Mouse (Mus musculus): ENCODE measurements around the gene Tmem256. TPM values are rescaled to one million over a fixed set of nuclear protein-coding genes. Genes with fewer than 3 reads are reported as not detected.

The Tmem256 gene
- polyA plus RNA-seq, 1 experiment, result 460 TPM

DNA sequence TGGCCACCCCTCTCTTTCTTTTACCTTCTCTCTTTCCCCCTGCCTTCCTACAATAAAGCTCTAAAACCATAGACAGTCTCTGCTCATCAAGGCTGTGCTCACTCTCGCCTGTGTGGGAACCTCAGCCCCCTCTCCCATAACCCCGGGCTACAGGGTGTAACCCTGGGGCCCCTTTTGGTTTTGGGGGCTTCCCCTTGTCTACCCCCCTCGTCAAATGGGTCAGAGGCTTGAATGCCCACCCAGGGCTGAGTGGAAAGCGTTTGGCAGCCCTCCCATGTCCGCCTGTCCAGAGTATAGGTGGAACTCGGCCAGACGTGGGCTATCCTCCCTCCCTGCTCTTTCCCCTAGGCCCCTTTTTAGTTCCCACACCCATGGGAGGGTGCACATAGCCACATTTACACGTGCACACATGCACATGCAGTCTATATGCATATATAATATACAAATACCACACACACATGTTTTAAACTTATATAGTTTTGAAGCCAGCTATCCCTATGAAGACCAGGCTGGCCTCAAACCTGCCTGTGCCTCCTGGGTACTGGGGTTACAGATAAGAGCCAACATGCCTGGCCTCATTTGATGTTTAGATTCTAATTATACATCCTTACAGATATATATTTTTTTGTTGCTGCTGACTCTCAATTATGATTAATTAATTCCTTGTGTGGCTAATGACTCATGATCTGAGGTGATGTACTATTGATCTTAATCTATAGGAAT is 26.0 kb downstream of the Tmem256 start:
- TF ChIP-seq GATA1 (IDR thresholded peaks at IDR 0.05; ENCODE audit: low read length), result no peak

DNA sequence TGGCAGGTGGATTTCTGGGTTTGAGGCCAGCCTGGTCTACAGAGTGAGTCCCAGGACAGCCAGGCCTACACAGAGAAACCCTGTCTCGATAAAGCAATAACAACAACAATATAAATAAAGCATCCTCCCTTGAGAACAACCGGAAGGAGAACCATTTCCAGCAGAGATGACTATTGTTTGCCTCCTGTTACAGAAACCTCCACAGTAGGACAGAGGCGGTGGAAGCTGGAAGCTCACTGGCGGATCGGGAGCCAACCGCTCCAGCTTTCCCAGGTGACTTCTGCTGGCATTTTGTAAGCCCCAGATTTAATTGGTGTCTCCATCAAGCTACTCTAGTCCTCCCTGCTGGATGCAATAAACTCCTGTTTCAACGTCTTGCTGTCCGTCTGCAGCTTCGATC is 27.2 kb downstream of the Tmem256 start:
- TF ChIP-seq GATA1 (IDR thresholded peaks at IDR 0.05; ENCODE audit: low read length), result no peak

DNA sequence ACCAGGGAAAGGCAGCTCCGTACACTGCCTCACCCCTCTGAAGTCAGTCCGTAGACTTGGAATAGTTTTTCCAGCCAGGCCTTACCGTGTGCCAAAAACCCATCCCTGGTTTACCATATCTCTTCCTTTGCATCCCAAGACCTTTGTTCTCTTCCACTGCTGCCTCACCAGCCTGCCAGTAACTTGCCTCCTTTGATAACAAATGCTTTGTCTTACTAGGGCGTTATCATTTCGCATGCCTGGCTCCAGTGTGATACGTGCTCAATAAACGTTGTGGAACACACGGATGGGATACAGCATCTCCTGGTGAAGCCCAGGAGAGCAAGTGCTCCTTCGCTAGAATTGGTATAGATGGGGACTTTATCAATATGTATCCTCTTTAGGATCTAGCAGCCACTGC is 29.0 kb downstream of the Tmem256 start:
- TF ChIP-seq GATA1 (IDR thresholded peaks at IDR 0.05; ENCODE audit: low read length), result no peak

DNA sequence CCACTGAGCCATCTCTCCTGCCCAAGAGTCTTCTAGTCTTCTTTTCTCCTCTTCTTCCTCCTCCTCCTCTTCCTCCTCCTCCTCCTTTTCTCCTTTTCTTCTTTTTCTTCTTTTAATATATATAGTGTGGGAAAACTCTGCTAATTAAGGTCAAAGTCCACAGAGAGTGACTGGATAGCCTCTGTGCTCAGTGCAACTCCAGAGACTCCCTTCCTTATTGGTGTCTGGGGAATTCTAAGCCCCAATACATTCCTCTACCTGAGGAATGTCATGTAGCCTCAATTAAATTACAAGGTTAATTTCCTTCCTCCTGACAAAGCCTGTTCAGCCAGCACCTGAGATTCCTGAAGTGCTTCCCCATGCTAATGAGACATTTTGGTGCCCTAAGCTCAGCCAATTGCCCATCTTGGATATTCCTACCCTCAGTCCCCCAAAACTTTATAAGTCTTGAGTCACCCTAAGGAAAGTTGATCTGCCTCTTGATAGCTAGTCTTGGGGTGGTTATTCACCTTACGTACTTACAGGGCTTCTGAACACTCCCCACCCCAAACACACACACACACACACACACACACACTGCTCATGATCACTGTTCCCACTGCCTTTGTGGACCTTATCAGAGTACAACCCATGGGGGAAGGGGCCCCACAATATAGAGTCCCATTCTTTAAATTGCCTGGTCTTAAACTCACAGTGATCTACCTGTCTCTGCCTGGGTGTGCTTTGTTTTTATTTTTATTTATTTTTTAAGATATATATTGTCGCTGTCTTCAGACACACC is 32.2 kb downstream of the Tmem256 start:
- no peak for TF ChIP-seq GATA1 (IDR thresholded peaks at IDR 0.05; ENCODE audit: low read length)

DNA sequence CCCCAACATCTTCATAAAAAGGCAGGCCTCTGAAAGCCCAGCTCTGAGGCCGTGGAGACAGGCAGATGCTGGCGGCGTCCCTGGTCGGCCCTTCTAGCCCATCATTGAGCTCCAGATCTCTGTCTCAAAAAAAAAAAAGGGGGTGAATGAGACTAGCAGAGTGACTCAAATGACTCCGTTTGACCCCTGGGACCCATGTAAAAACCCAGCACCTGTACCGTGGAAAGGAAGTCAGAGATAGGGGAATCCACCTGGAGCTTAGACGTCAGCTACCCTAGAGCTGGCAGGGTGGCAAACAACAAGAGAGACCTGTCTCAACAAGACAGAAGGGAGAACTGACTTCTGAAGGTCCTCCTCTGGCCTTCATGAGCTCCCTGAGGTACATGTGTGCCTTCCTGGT is 33.5 kb downstream of the Tmem256 start:
- TF ChIP-seq GATA1 (IDR thresholded peaks at IDR 0.05; ENCODE audit: low read length), result no peak

DNA sequence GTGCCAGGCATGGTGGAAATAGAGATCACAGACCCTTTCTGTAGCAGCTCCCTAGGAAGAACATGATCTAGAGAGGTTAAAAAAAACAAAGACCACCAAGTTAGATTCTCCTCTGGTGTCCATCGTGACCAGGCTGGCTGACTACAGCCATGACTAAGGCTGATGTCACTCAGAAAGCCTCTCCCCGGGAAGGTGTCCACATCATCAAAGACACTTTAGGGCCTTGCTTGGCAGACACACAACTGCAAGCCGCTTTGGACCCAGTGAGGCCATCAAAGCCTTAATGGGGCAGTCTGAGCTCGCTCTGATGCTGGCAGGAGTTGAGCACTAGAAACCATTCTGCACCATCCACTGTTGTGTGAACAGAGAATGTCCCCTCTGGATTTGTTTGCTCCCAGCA is 34.1 kb downstream of the Tmem256 start:
- TF ChIP-seq GATA1 (IDR thresholded peaks at IDR 0.05; ENCODE audit: low read length), result no peak

DNA sequence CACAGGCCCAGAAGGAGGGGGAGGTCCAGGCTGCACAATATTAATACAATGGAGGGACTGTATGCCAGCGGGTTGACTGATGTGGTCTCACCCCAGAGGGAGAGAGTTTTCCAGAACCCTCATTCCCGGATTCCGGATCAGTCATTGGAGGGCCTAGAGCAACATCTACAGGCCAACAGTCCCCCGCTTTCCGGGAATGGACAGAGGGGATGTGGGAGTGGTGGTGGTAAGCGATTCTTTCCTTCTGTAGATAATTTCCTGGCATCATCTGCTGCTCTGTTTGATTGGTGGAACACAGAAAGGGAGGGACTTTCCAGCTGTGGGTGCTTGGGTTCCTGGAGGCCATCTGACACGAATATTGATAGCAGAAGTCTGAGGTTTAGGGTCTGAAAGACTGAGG is 37.9 kb downstream of the Tmem256 start:
- TF ChIP-seq GATA1 (IDR thresholded peaks at IDR 0.05; ENCODE audit: low read length), result no peak

DNA sequence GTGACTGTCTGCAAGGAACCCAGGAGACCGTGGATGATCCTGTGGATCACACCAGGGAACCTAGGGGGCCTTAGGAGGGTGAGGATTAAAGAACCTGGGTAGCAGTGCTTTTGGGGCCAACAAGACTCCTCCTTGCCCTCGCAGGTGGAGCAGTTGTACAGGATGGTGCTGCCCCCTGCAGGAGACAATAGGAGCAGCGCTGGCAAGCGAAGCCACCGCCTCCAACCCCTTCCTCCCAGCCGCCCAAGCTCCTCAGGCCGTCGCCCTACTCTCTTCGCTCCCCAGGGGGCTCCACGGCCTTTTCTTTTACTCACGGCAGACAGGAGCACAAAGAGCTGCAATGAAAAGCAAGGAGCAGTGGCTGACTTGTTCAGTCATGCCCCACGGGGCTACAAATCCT is 38.6 kb downstream of the Tmem256 start:
- no peak for TF ChIP-seq GATA1 (IDR thresholded peaks at IDR 0.05; ENCODE audit: low read length)

DNA sequence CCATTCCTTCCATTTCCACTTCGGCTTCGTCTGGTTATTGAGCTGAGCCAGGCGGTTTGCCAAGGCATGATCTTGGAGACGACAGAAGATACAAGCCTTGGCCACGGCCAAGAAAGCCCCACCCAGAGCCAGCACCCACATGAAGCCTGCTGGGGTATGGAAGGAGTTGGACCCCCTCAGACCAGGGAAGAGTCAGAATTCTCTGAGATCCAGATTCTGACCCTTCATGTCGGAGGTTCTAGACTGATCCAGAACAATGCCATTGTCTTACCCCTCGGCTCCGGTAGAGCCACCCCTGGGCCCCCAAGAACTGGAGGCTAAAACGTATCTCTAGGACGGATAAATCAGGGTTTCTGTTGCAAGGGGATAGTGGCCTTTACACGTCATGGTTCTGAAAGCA is 39.6 kb downstream of the Tmem256 start, which contains the start of gene Tmem95:
Tmem95 (minus strand) TSS at position 141 of the 400 bp plus-strand sequence.
- TF ChIP-seq GATA1 (IDR thresholded peaks at IDR 0.05; ENCODE audit: low read length), result no peak

DNA sequence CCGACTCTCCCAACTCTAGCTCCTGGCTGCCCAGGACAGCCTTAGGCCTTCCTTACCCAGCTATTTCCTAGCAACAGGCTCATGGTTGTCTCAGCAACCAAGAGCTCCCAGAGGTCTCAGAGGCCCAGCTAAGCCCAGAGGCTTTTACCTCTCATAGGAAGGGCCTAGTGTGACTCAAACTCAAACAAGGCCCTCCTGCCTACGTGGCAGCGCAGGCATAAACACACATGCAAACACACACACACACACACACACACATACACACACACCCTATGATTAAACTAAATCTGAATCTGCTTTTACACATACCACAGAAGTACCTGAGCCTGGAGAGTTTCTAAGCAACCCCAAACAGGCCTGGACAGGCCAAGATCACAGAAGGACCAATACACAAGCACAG is 40.1 kb downstream of the Tmem256 start:
- TF ChIP-seq GATA1 (IDR thresholded peaks at IDR 0.05; ENCODE audit: low read length), result no peak

DNA sequence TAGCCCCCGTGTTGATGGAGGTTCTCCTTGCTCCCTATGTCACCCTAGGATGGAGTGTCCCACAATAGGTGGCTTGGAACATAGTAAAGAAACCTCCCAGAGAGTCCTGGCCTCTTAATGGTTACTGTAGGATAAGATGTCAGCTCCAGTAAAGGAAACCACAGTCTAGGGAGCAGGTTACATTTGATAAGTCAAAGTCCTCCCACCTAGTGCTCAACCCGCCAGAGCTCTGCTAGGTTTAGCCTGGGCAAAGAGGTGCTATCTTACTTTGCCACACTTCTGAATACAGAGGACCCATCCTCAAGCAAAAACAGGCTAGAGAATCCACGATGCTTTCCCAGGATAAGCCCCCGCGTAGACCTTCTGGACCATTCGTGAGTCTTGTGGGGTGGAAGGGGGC is 40.6 kb downstream of the Tmem256 start:
- no peak for TF ChIP-seq GATA1 (IDR thresholded peaks at IDR 0.05; ENCODE audit: low read length)

DNA sequence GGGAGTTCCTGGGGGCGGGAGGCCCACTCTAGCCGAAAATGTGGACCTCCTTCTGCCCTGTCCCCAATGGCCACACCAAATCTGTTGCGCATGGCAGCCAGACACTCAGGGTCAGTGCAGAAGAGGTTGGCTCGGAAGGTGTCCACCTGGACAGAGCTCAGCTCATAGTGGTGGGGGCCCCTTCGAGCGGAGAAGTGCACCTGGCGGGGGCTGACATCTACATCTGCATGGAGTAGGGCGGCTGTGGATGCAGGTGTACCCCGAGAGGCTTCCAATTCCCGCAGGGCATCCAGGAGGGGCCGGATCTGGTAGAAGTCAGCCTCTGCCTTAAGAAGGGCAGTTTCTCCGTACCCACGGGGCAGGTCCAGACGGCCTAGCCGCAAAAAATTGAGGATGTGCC is 41.4 kb downstream of the Tmem256 start:
- no peak for TF ChIP-seq GATA1 (IDR thresholded peaks at IDR 0.05; ENCODE audit: low read length)

DNA sequence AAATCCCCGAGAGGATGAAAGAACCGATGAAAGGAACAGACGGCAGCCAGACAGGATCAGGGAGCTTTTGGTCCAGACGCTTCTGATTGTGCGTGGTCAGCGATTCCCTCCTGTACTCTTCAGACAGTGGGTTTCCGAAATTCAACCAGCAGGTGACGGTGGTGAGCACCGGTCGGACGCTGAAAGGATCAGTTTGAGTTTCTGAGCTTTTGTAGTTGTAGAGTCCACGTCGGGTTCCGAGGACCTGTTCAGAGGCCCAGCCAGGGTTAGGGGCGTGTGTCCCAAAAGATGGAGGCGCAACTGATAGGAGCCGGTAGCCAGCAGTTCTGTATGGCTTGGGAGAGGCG is 42.2 kb downstream of the Tmem256 start:
- TF ChIP-seq GATA1 (IDR thresholded peaks at IDR 0.05; ENCODE audit: low read length), result no peak

DNA sequence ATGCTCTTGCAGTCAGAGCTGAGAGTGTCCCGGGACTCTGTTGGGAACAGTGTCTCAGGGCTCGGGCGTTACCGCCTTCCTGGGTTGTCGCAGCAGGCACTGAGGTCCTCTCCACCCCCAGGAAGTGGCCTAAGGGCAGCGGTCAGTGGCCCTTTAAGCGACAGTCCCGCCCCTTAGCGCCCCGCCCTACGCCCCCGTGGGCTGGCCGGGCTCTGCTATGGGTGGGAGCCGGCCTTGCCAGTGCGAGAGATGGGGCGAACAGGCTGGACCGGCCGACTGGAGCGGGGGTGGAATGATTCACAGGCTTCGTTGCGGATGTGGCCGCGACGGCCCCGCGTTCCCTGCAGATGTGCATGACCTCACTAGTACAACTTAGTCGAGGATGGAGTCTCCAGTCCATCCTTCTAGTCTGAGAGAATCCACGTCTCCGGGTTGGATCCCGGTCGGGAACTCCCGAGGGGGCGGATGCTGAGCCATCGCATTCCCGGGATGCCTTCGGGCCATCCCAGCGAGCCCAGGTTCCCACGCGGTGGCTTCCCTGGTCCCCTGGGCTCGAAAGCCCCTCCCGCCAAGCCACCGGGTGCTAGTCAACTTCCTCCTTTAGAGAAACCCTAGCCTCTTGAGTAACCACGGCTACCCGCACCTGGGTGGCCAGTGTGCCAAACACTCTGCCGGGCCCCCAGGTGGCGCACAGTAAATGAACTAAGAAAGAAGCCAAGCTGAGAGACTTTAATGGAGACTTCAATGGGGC is 42.7 kb downstream of the Tmem256 start, which contains the start of gene Kctd11:
Kctd11 (minus strand) TSS at position 554 of the 751 bp plus-strand sequence.
- no peak for TF ChIP-seq GATA1 (IDR thresholded peaks at IDR 0.05; ENCODE audit: low read length)

DNA sequence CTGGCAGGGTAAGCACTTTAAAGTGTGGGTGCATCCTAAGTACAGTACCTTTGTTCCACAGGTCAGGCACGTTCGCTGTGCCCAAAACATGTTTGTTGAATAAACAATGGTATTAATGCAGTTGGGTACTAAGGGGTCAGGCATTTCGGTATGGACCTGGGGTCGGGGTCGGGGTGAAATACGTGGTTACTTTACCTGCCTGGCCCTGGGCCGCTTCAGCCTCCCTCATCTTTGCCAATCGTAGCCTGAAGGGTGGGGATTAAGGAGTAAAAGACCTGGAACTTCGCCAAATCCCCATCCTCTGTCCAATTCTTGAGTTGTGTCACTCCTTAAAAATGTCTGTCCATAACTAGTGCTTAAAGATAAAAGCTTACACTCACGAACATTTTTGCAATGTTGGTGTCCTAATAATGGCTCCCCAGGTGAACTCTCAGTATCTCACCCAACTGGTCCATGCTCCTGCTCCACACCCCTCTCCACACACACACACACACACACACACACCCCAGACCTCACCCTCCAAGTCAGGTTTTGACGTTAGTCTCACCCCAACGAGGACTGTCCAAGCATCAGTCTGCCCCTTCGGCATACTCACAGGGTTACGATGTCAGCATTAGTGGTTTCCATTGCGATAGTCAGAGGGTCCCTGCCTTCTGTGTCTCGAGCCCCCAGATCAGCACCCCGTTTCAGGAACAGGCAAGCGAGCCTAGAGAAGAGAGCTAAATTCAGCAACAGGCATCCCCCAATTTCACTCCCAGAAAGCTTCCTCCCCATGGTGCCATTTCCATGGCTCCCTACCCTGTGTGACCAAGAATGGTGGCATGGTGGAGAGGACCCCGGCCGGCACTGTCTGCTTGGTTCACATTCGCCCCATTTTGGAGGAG is 43.7 kb downstream of the Tmem256 start:
- TF ChIP-seq GATA1 (IDR thresholded peaks at IDR 0.05; ENCODE audit: low read length), result no peak

Data from G1E-ER4 (cell line).